Mouse (Mus musculus): ENCODE results near the gene Syngr3. TPM values are rescaled to one million over a fixed set of nuclear protein-coding genes. Genes with fewer than 3 reads are reported as not detected.

Gene Syngr3
- polyA plus RNA-seq, 1 experiment from 2014 or later = 3.2 TPM

GRCm38 (mm10) chr17:24695326-24696010 is 5.7 kb upstream of the Syngr3 start:
- peak overlapping the region; percentile 90 for H3K27ac ChIP-seq
- peak overlapping the region; percentile 73 for H3K9ac ChIP-seq
- peaks cover 29% of the 10 kb centered on the region for H3K4me1 ChIP-seq
- H3K36me3 ChIP-seq = peaks cover 32% of the 10 kb centered on the region
- peak overlapping the region; percentile 80 for H3K4me2 ChIP-seq
- H3K27me3 ChIP-seq = peaks cover 7% of the 10 kb centered on the region
- peak overlapping the region; percentile 72 for H3K4me3 ChIP-seq
- 6% methylated on average over 51 of the region's 51 CpGs for WGBS
- ATAC-seq (ENCODE audit: insufficient number of reproducible peaks, low FRiP score, low TSS enrichment, low read depth) = 0 out of 2 replicates have a peak, but pooled peaks have one; percentile 2
- no peaks in the 10 kb centered on the region for H3K9me3 ChIP-seq

GRCm38 (mm10) chr17:24692385-24692784 is 2.6 kb upstream of the Syngr3 start:
- Histone ChIP-seq H3K36me3 (peaks cover 18% of the 10 kb centered on the region), H3K4me1 (peaks cover 28% of the 10 kb centered on the region), H3K9me3 (no peaks in the 10 kb centered on the region), H3K27ac (no peak overlapping the region), H3K27me3 (peaks cover 38% of the 10 kb centered on the region), H3K4me2 (no peak overlapping the region), H3K4me3 (no peak overlapping the region), H3K9ac (no peak overlapping the region)
- ATAC-seq (ENCODE audit: insufficient number of reproducible peaks, low FRiP score, low TSS enrichment, low read depth) = no peak
- 78% methylated on average over 5 of the region's 5 CpGs for WGBS

- WGBS = 20% methylated on average over 23 of the region's 23 CpGs
- no peak for ATAC-seq (ENCODE audit: insufficient number of reproducible peaks, low FRiP score, low TSS enrichment, low read depth)
- Histone ChIP-seq H3K27me3 (peaks cover 51% of the 10 kb centered on the region), H3K4me1 (peaks cover 15% of the 10 kb centered on the region), H3K4me3 (peak overlapping the region; percentile 35), H3K4me2 (peak overlapping the region; percentile 49), H3K27ac (no peak overlapping the region), H3K36me3 (peaks cover 7% of the 10 kb centered on the region), H3K9me3 (no peaks in the 10 kb centered on the region), H3K9ac (no peak overlapping the region)
Observed at GRCm38 (mm10) chr17:24687599-24687998, 2.2 kb downstream of the Syngr3 start.

DNA sequence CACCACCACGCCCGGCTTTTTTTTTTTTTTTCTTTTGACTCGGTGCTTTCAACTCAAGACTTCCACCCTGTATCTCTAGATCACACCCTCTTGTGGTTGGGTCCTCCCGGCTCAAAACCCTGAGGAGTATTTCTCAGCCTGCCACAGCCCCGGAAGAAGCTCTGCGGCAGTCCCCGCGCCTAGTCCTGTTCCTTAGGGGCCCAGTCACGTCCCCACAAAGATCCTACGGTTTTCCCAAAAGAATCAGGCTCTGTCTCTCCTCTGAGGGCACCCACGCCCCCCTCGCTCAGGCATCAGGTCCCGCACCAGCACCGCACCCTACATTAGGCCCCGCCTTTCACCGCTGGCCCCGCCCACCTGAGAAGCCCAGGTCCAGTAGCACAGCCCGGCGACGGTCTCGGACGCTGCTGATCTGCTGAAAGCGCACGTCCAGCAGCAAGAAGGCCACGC is 2.6 kb downstream of the Syngr3 start:
- Histone ChIP-seq H3K9ac (no peak overlapping the region), H3K27me3 (peaks cover 51% of the 10 kb centered on the region), H3K9me3 (no peaks in the 10 kb centered on the region), H3K36me3 (peaks cover 4% of the 10 kb centered on the region), H3K4me3 (peak overlapping the region; percentile 35), H3K4me2 (peak overlapping the region; percentile 49), H3K27ac (no peak overlapping the region), H3K4me1 (peaks cover 15% of the 10 kb centered on the region)
- ATAC-seq (ENCODE audit: insufficient number of reproducible peaks, low FRiP score, low TSS enrichment, low read depth) = no peak
- WGBS = 2% methylated on average over 25 of the region's 25 CpGs

DNA sequence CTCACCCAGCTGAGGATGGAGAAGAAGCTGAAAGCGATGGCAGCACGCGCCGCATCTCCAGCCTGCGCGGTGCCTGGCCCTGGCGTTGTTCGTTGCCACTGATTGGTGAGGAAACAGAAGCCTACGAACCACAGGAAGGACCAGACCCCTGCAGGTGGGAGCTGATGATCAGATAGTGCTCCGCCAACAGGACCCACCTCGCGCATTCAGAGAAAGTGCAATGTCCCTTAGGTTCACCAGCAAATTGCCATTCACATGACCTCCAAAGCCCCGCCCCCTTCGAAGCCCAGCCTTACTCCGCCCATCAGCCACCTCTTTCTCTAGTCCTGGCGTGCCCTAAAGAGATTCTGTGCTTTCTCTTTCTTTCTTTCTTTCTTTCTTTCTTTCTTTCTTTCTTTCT is 3.2 kb downstream of the Syngr3 start:
- Histone ChIP-seq H3K27ac (no peak overlapping the region), H3K27me3 (peaks cover 51% of the 10 kb centered on the region), H3K4me3 (no peak overlapping the region), H3K4me1 (peaks cover 15% of the 10 kb centered on the region), H3K9me3 (no peaks in the 10 kb centered on the region), H3K4me2 (no peak overlapping the region), H3K9ac (no peak overlapping the region), H3K36me3 (peaks cover 8% of the 10 kb centered on the region)
- 32% methylated on average over 16 of the region's 16 CpGs for WGBS
- no peak for ATAC-seq (ENCODE audit: insufficient number of reproducible peaks, low FRiP score, low TSS enrichment, low read depth)

DNA sequence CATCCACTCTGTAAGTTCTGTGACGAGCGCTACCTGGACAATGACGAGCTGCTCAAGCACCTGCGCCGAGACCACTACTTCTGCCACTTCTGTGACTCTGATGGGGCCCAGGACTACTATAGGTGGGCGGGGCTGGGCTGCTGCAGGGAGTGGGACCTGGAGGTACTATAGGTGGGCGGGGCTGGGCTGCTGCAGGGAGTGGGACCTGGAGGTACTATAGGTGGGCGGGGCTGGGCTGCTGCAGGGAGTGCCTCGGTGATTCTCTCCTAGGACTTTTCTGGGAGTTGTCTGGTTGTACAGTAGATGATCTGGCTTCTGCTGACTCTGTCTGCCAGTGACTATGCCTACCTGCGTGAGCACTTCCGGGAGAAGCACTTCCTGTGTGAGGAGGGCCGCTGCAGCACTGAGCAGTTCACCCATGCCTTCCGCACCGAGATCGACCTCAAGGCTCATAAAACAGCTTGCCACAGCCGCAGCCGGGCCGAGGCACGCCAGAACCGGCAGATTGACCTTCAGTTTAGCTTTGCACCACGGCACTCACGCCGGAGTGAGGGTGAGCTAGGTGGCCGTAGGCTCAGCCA is 12.2 kb downstream of the Syngr3 start:
- no peak overlapping the region for H3K9ac ChIP-seq
- H3K4me3 ChIP-seq = no peak overlapping the region
- 0 out of 2 replicates have a peak, but pooled peaks have one; percentile 17 for ATAC-seq (ENCODE audit: insufficient number of reproducible peaks, low FRiP score, low TSS enrichment, low read depth)
- H3K36me3 ChIP-seq = peaks cover 58% of the 10 kb centered on the region
- H3K4me2 ChIP-seq = no peak overlapping the region
- no peaks in the 10 kb centered on the region for H3K27me3 ChIP-seq
- peaks cover 14% of the 10 kb centered on the region; the same call in 1 of the 2 replicates for H3K4me1 ChIP-seq
- whole genome bisulfite sequencing = 82% methylated on average over 24 of the region's 24 CpGs
- H3K27ac ChIP-seq = peak overlapping the region; percentile 5; the same call in 1 of the 2 replicates
- H3K9me3 ChIP-seq = no peaks in the 10 kb centered on the region

GRCm38 (mm10) chr17:24676877-24677276 is 12.9 kb downstream of the Syngr3 start:
- 94% methylated on average over 5 of the region's 5 CpGs for WGBS
- Histone ChIP-seq H3K27ac (no peak overlapping the region), H3K36me3 (peaks cover 54% of the 10 kb centered on the region), H3K4me3 (no peak overlapping the region), H3K27me3 (no peaks in the 10 kb centered on the region), H3K4me2 (no peak overlapping the region), H3K9ac (no peak overlapping the region), H3K9me3 (no peaks in the 10 kb centered on the region), H3K4me1 (peaks cover 19% of the 10 kb centered on the region)
- ATAC-seq (ENCODE audit: insufficient number of reproducible peaks, low FRiP score, low TSS enrichment, low read depth) = no peak

- Histone ChIP-seq H3K36me3 (peaks cover 47% of the 10 kb centered on the region), H3K4me2 (no peak overlapping the region), H3K27me3 (no peaks in the 10 kb centered on the region), H3K9me3 (no peaks in the 10 kb centered on the region), H3K4me1 (peaks cover 26% of the 10 kb centered on the region), H3K27ac (no peak overlapping the region), H3K9ac (no peak overlapping the region), H3K4me3 (no peak overlapping the region)
- no peak for ATAC-seq (ENCODE audit: insufficient number of reproducible peaks, low FRiP score, low TSS enrichment, low read depth)
- WGBS = 60% methylated on average over 2 of the region's 2 CpGs
Observed at GRCm38 (mm10) chr17:24676187-24676586, 13.6 kb downstream of the Syngr3 start.

GRCm38 (mm10) chr17:24674277-24674676 is 15.5 kb downstream of the Syngr3 start:
- Histone ChIP-seq H3K4me1 (peaks cover 37% of the 10 kb centered on the region), H3K4me2 (no peak overlapping the region), H3K9me3 (no peaks in the 10 kb centered on the region), H3K27me3 (no peaks in the 10 kb centered on the region), H3K4me3 (no peak overlapping the region), H3K9ac (no peak overlapping the region), H3K27ac (no peak overlapping the region), H3K36me3 (peaks cover 28% of the 10 kb centered on the region)
- ATAC-seq (ENCODE audit: insufficient number of reproducible peaks, low FRiP score, low TSS enrichment, low read depth) = no peak
- 80% methylated on average over 7 of the region's 7 CpGs for WGBS

DNA sequence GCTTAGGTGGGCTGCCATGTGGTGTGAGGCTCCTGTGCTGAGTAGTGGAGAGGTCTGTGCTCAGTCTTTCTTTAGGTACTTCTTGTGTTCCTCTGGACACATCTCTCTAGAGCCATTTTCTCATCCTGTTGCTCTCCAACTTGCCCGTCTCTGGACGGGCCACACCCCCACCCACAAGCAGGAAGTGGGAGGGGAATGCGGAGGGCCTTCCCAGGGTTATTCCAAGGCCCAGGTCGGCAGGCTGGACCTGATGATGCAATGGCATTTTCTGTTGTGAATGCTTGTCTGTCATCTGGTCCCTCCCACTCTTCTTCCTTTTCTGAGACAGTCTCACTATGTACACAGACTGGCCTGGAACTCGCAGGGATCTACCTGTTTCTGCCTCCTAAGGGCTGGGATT is 17.6 kb downstream of the Syngr3 start:
- no peak overlapping the region for H3K27ac ChIP-seq
- no peak overlapping the region for H3K4me3 ChIP-seq
- H3K36me3 ChIP-seq = peaks cover 7% of the 10 kb centered on the region
- 28% methylated on average over 5 of the region's 5 CpGs for WGBS
- no peaks in the 10 kb centered on the region for H3K9me3 ChIP-seq
- H3K4me1 ChIP-seq = peaks cover 44% of the 10 kb centered on the region
- H3K9ac ChIP-seq = no peak overlapping the region
- no peak for ATAC-seq (ENCODE audit: insufficient number of reproducible peaks, low FRiP score, low TSS enrichment, low read depth)
- no peaks in the 10 kb centered on the region for H3K27me3 ChIP-seq
- H3K4me2 ChIP-seq = 0 out of 2 replicates have a peak overlapping the region, but pooled peaks have one; percentile 10

DNA sequence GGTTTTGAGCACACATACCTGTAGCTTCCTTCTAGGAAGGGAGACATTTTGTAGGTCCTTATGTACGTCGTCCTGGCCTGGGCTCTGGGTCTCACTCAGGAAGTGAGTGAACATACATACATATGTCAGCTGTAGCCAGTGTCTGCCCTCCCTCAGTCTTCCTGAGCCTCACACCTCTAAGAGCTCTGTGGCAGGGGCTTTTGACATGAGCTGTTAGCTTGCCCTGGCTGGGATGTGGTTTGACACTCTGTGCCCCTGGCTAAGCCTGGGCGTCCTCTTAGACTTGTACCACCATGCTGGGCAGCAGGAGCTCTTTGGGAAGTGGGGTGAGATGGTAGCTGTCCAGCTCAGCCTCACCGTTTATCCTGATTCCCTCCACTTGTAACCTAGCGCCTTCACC is 18.4 kb downstream of the Syngr3 start:
- H3K9ac ChIP-seq = no peak overlapping the region
- H3K27ac ChIP-seq = no peak overlapping the region
- no peak for ATAC-seq (ENCODE audit: insufficient number of reproducible peaks, low FRiP score, low TSS enrichment, low read depth)
- H3K36me3 ChIP-seq = no peaks in the 10 kb centered on the region
- no peaks in the 10 kb centered on the region for H3K27me3 ChIP-seq
- peaks cover 44% of the 10 kb centered on the region for H3K4me1 ChIP-seq
- 72% methylated on average over 5 of the region's 5 CpGs for WGBS
- H3K4me3 ChIP-seq = 0 out of 2 replicates have a peak overlapping the region, but pooled peaks have one; percentile 67
- peak overlapping the region; percentile 74 for H3K4me2 ChIP-seq
- no peaks in the 10 kb centered on the region for H3K9me3 ChIP-seq

GRCm38 (mm10) chr17:24670246-24670844 is 19.4 kb downstream of the Syngr3 start:
- Histone ChIP-seq H3K4me3 (peak overlapping the region; percentile 67), H3K4me1 (peaks cover 44% of the 10 kb centered on the region), H3K9me3 (no peaks in the 10 kb centered on the region), H3K27ac (peak overlapping the region; percentile 74), H3K27me3 (no peaks in the 10 kb centered on the region), H3K4me2 (peak overlapping the region; percentile 74), H3K9ac (peak overlapping the region; percentile 91), H3K36me3 (no peaks in the 10 kb centered on the region)
- no peak for ATAC-seq (ENCODE audit: insufficient number of reproducible peaks, low FRiP score, low TSS enrichment, low read depth)
- WGBS = 7% methylated on average over 8 of the region's 8 CpGs
